Mouse (Mus musculus) left cerebral cortex, postnatal 25 days (tissue): ENCODE results near the gene H2-T3. TPM values are rescaled to one million over a fixed set of nuclear protein-coding genes. Genes with fewer than 3 reads are reported as not detected.
"Not testable (repeated sequence)": the region's sequence is repeated elsewhere in the genome, so short reads cannot be mapped to it uniquely, and the experiment has no call there.

Experiments used
- DNase-seq, 2 experiments: peaks; one replicate each; pipeline ENCODE4 v3.0.0; 2022; ENCODE audit warnings: low spot score in 2 of 2, mixed read lengths in 1 of 2
- intact Hi-C: fragments of 180-260 bp; cut with DNase I; formaldehyde crosslinking; loops from one replicate; pipeline ENCODE4 v1.15.1; 2025
- total RNA-seq, 2 experiments: library from RNA; stranded (reverse); gene quantifications; 2 replicates each; pipeline ENCODE4 v1.2.3; 2021

H2-T3 gene
- total RNA-seq, 2 experiments from 2014 or later, result not detected

- no peak for DNase-seq
- intact Hi-C loops, result no loop called here
These were observed 2.5 kb downstream of the H2-T3 start for GRCm38 (mm10) chr17:36187540-36187939.

GRCm38 (mm10) chr17:36182212-36182611 is 7.9 kb downstream of the H2-T3 start:
- DNase-seq, result no peak
- intact Hi-C loops, result no loop called here

GRCm38 (mm10) chr17:36179446-36179845 is 10.6 kb downstream of the H2-T3 start:
- intact Hi-C loops, DNase-seq: not testable (repeated sequence)

- DNase-seq, intact Hi-C loops: not testable (repeated sequence)
These were observed 11.1 kb downstream of the H2-T3 start for GRCm38 (mm10) chr17:36178938-36179337.

GRCm38 (mm10) chr17:36176132-36176531 is 14.0 kb downstream of the H2-T3 start:
- intact Hi-C loops, DNase-seq: not testable (repeated sequence)

- intact Hi-C loops, result no loop called here
These were observed 19.7 kb downstream of the H2-T3 start for GRCm38 (mm10) chr17:36170287-36170814.

GRCm38 (mm10) chr17:36169753-36170152 is 20.3 kb downstream of the H2-T3 start:
- intact Hi-C loops, result no loop called here
- DNase-seq, result no peak

More at GRCm38 (mm10) chr17:36170287-36170814, 19.7 kb downstream of the H2-T3 start:
- DNase-seq, result no peak

GRCm38 (mm10) chr17:36169094-36169493 is 21.0 kb downstream of the H2-T3 start:
- DNase-seq, intact Hi-C loops: not testable (repeated sequence)

- intact Hi-C loops, result no loop called here
- DNase-seq, result no peak
These were observed 21.9 kb downstream of the H2-T3 start, which contains the start of gene Gm8909 for GRCm38 (mm10) chr17:36168039-36168652. Gene Gm8909, minus strand, starts transcription at chr17:36168537.

- intact Hi-C loops, result no loop called here
These were observed 22.6 kb downstream of the H2-T3 start for GRCm38 (mm10) chr17:36167306-36168038.

GRCm38 (mm10) chr17:36166901-36167300 is 23.2 kb downstream of the H2-T3 start:
- DNase-seq, intact Hi-C loops: not testable (repeated sequence)

More at GRCm38 (mm10) chr17:36167306-36168038, 22.6 kb downstream of the H2-T3 start:
- DNase-seq, result no peak

GRCm38 (mm10) chr17:36161129-36162051 is 28.7 kb downstream of the H2-T3 start:
- intact Hi-C loops, result no loop called here
- no peak for DNase-seq

GRCm38 (mm10) chr17:36158264-36158663 is 31.8 kb downstream of the H2-T3 start:
- DNase-seq, intact Hi-C loops: not testable (repeated sequence)

- DNase-seq, intact Hi-C loops: not testable (repeated sequence)
These were observed 32.3 kb downstream of the H2-T3 start for GRCm38 (mm10) chr17:36157782-36158181.

GRCm38 (mm10) chr17:36154271-36155149 is 35.6 kb downstream of the H2-T3 start:
- intact Hi-C loops, result no loop called here

GRCm38 (mm10) chr17:36151200-36151599 is 38.9 kb downstream of the H2-T3 start:
- DNase-seq, intact Hi-C loops: not testable (repeated sequence)

More at GRCm38 (mm10) chr17:36154271-36155149, 35.6 kb downstream of the H2-T3 start:
- DNase-seq, result no peak

- DNase-seq, intact Hi-C loops: not testable (repeated sequence)
These were observed 41.6 kb downstream of the H2-T3 start for GRCm38 (mm10) chr17:36148468-36148867.

- intact Hi-C loops, DNase-seq: not testable (repeated sequence)
These were observed 43.1 kb downstream of the H2-T3 start for GRCm38 (mm10) chr17:36146937-36147336.

GRCm38 (mm10) chr17:36145861-36146156 is 44.3 kb downstream of the H2-T3 start:
- DNase-seq, intact Hi-C loops: not testable (repeated sequence)
